Mouse (Mus musculus) intestine, postnatal 0 days (tissue): Measurements from ENCODE around the gene Soga1. TPM values are rescaled to one million over a fixed set of nuclear protein-coding genes. Genes with fewer than 3 reads are reported as not detected.

Experiments
- ATAC-seq: fragments of 200-750 bp; cut with Nextera tagmentation; 2 replicates; pipeline ENCODE4 v1.8.0; 2017; ENCODE audit warnings: mild to moderate bottlenecking, moderate TSS enrichment, moderate library complexity
- H3K27ac ChIP-seq: fragments of 300-500 bp; sonication (generic); 2 replicates; pipeline ENCODE4 v1.5.1; 2014; ENCODE audit warnings: mild to moderate bottlenecking, low read depth, low read length, moderate library complexity
- H3K27me3 ChIP-seq: fragments of 300-500 bp; sonication (generic); replicated peaks from 2 replicates; pipeline ENCODE4 v1.6.1; 2014; ENCODE audit warnings: low read length, mixed read lengths; ENCODE audit not compliant: control insufficient read depth, insufficient read depth
- H3K36me3 ChIP-seq: fragments of 300-500 bp; sonication (generic); 2 replicates; pipeline ENCODE4 v1.6.1; 2014; ENCODE audit warnings: mild to moderate bottlenecking, moderate library complexity; ENCODE audit not compliant: control insufficient read depth, insufficient read depth
- H3K4me1 ChIP-seq: fragments of 300-500 bp; sonication (generic); replicated peaks from 2 replicates; pipeline ENCODE4 v1.6.1; 2014; ENCODE audit warnings: antibody characterized with exemption, low read length, mixed read lengths; ENCODE audit not compliant: control insufficient read depth, insufficient read depth
- H3K4me2 ChIP-seq: fragments of 300-500 bp; sonication (generic); replicated peaks from 2 replicates; pipeline ENCODE4 v1.6.1; 2014; ENCODE audit warnings: low read depth, mild to moderate bottlenecking, moderate library complexity
- H3K4me3 ChIP-seq: fragments of 300-500 bp; sonication (generic); 2 replicates; pipeline ENCODE4 v1.5.1; 2014; ENCODE audit warnings: low read depth, low read length
- H3K9ac ChIP-seq: fragments of 300-500 bp; sonication (generic); 2 replicates; pipeline ENCODE4 v1.6.1; 2014; ENCODE audit warnings: mild to moderate bottlenecking, low read depth, low read length
- H3K9me3 ChIP-seq: fragments of 300-500 bp; sonication (generic); 2 replicates; pipeline ENCODE4 v1.6.1; 2016; ENCODE audit warnings: mixed run types; ENCODE audit not compliant: control insufficient read depth
- CTCF ChIP-seq: sonication (generic); IDR thresholded peaks from 2 replicates; pipeline ENCODE4 v1.5.1; 2016; ENCODE audit warnings: low read depth, mild to moderate bottlenecking, control low read depth, antibody characterized with exemption, moderate library complexity
- WGBS: fragments of 180-500 bp; shearing (Covaris S2); extraction: QIAGEN DNeasy Blood & Tissue Kit; methylation state at CpG from one replicate; pipeline ENCODE4 v1.1.7; 2014; 5-methylcytosine and 5-hydroxymethylcytosine counted together
- polyA plus RNA-seq: library from polyadenylated mRNA; unstranded; fragments of >200 nt; fragmentation: Nextera tagmentation; extraction: Ambion mirVana; gene quantifications from 2 replicates; pipeline ENCODE4 v1.2.1, GENCODE M21; 2015

Soga1 gene
- polyA plus RNA-seq, 1 experiment from 2014 or later: 0.90 TPM

GRCm38 (mm10) chr2:156968501-156968900, 110.6 kb downstream of the Soga1 start:
- TF ChIP-seq CTCF: no peak
- Histone ChIP-seq H3K36me3 (0 out of 2 replicates have a peak, but pooled peaks cover 5% of the 10 kb centered on the region), H3K4me2 (no peak overlapping the region), H3K4me1 (0 out of 2 replicates have a peak, but pooled peaks cover 6% of the 10 kb centered on the region), H3K9ac (no peak overlapping the region), H3K27me3 (no peaks in the 10 kb centered on the region), H3K9me3 (no peaks in the 10 kb centered on the region), H3K27ac (no peak overlapping the region), H3K4me3 (no peak overlapping the region)
- 65% methylated on average over 4 of the region's 4 CpGs for WGBS
- ATAC-seq: no peak

DNA sequence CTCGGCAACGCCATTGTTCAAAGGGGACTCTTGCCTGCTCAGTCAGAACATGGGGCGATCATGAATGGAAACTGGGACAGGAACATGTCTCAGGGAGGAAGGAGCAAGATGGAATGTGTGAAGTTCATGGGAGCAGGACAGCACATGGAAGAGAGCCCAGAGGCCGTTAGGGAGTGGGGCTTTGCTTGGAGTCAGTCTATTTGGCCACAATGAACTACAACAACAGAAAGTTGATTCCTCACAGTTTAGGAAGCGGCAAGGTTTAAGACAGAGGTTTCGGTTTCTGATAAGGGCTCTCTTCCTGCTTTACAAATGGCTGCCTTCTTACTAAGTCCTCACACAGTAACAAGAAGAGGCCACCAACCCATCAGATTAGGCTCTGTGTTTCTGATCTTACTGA, 111.7 kb downstream of the Soga1 start:
- H3K27ac ChIP-seq: no peak overlapping the region
- H3K27me3 ChIP-seq: no peaks in the 10 kb centered on the region
- no peak overlapping the region for H3K4me3 ChIP-seq
- no peaks in the 10 kb centered on the region for H3K9me3 ChIP-seq
- 0 out of 2 replicates have a peak, but pooled peaks cover 6% of the 10 kb centered on the region for H3K4me1 ChIP-seq
- TF ChIP-seq CTCF: no peak
- ATAC-seq: no peak
- peaks cover 5% of the 10 kb centered on the region; the same call in 1 of the 2 replicates for H3K36me3 ChIP-seq
- no peak overlapping the region for H3K9ac ChIP-seq
- H3K4me2 ChIP-seq: no peak overlapping the region
- 83% methylated on average over 6 of the region's 6 CpGs for WGBS

Other genes starting within 250 kb of the Soga1 start
- gene Tgif2, start 239.2 kb downstream of the Soga1 start, polyA plus RNA-seq: 6.4 and 7.0 TPM in 2 replicates
- 1.3 and 1.8 TPM in 2 replicates for gene 4930518I15Rik, start 221.3 kb downstream of the Soga1 start, polyA plus RNA-seq
- 272 and 279 TPM in 2 replicates for gene Rab5if, start 216.1 kb downstream of the Soga1 start, polyA plus RNA-seq
- 0.29 and 0.40 TPM in 2 replicates for gene Sla2, start 192.1 kb downstream of the Soga1 start, polyA plus RNA-seq
- gene Ndrg3, start 87.2 kb downstream of the Soga1 start, polyA plus RNA-seq: 25.1 and 25.3 TPM in 2 replicates
- gene Dsn1, start 72.1 kb downstream of the Soga1 start, polyA plus RNA-seq: 7.7 and 7.9 TPM in 2 replicates
- not detected in 2 replicates for gene Tldc2, start 7.8 kb upstream of the Soga1 start, polyA plus RNA-seq
- 29.4 and 33.7 TPM in 2 replicates for gene Samhd1, start 56.0 kb upstream of the Soga1 start, polyA plus RNA-seq
- gene Rbl1, start 125.3 kb upstream of the Soga1 start, polyA plus RNA-seq: 9.3 and 9.7 TPM in 2 replicates
- 148 and 153 TPM in 2 replicates for gene Rpn2, start 199.8 kb upstream of the Soga1 start, polyA plus RNA-seq
- gene Mroh8, start 200.3 kb upstream of the Soga1 start, polyA plus RNA-seq: 0.09 and 0.21 TPM in 2 replicates